In genomic region chr4:151567105-151567504, GRCm38 (mm10) we compare ENCODE assay signal across 18 mouse cellular contexts.
"Had no signal": no experiment of that assay in that cellular context is flagged by ENCODE, and none has a peak within 500 bp of the region (broad histone marks: within the 10 kb centered on the region; RNA-seq: fewer than 3 reads in every experiment).

No protein-coding gene starts in this region.

- H3K4me2 ChIP-seq: kidney, embryonic 15.5 days; liver, embryonic 13.5 days; midbrain, embryonic 12.5 days; neural tube, embryonic 12.5 days; stomach, embryonic 15.5 days had no signal

- H3K27ac ChIP-seq: kidney, embryonic 15.5 days; left cerebral cortex, adult 2 months; liver, embryonic 13.5 days; midbrain, embryonic 12.5 days; neural tube, embryonic 12.5 days; stomach, embryonic 15.5 days had no signal

- H3K36me3 ChIP-seq: kidney, embryonic 15.5 days; liver, embryonic 13.5 days; midbrain, embryonic 12.5 days; neural tube, embryonic 12.5 days; stomach, embryonic 15.5 days had no signal

- H3K27me3 ChIP-seq: liver, embryonic 13.5 days; neural tube, embryonic 12.5 days; stomach, embryonic 15.5 days had no signal

- H3K9me3 ChIP-seq: kidney, embryonic 15.5 days; liver, embryonic 13.5 days; midbrain, embryonic 12.5 days; neural tube, embryonic 12.5 days; stomach, embryonic 15.5 days had no signal

- H3K4me1 ChIP-seq: liver, embryonic 13.5 days; stomach, embryonic 15.5 days had no signal

- DNase-seq: kidney, adult 11 months; kidney, adult 8-10 months; kidney, postnatal 10 days; kidney, postnatal 36 days; layer of hippocampus, postnatal 36 days; liver, embryonic 13.5 days; lung, adult 2 months; lung, postnatal 14 days; lung, postnatal 4 days; retina, postnatal 1 day; right cerebral cortex, postnatal 25 days; spleen, adult 18-20 months; thymus, postnatal 25 days had no signal

- H3K9ac ChIP-seq: kidney, embryonic 15.5 days; liver, embryonic 13.5 days; midbrain, embryonic 12.5 days; neural tube, embryonic 12.5 days; stomach, embryonic 15.5 days had no signal

- H3K4me3 ChIP-seq: kidney, embryonic 15.5 days; left cerebral cortex, adult 2 months; liver, embryonic 13.5 days; midbrain, embryonic 12.5 days; neural tube, embryonic 12.5 days; stomach, embryonic 15.5 days had no signal
